Mouse (Mus musculus) liver (tissue): ENCODE measurements around the gene Ift43.

Experiments used
- DNase-seq: peaks from one replicate; pipeline ENCODE4 v3.0.0-alpha.2; 2020; ENCODE audit warnings: mixed read lengths

Gene Ift43

DNA sequence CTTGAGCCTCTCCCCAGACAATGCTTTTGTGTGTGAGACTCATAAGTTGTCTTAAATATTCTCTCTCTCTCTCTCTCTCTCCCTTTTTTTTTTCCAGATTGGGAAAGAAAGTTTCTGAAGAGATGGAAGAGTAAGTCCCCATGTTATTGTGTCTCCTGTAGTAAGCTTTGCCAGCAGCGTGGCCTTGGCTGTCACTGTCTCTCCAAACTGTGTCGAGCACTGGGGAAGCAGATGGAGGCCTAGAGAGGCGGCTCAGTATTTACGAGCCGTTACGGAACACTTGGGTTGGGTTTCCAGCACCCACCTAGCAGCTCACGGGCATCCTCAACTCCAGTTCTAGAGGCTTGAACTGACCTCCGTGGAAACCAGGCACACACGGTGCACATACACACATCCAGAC is 56.4 kb downstream of the Ift43 start:
- no peak for DNase-seq

- no peak for DNase-seq
Observed at GRCm38 (mm10) chr12:86142389-86142788, 60.0 kb downstream of the Ift43 start.

DNA sequence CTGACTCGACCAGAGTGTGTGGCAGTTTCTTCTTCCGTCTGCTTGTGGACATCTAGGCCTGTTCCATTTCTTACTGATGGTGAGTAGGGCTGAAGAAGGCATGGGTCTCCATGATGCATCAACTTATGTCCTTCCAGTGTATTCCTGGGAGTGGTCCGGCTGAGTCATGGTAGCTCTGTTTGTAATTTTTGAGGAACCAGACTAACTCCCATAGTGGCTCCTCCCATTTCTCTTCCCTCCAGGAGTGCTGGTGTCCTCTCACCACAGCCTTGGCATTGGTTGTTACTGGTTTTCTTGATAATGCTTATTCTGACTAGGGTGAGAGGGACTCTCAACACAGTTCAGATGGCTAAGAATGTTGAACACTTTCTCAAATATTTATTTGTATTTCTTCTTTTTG is 63.9 kb downstream of the Ift43 start:
- no peak for DNase-seq

- no peak for DNase-seq
Observed at GRCm38 (mm10) chr12:86148271-86148670, 65.9 kb downstream of the Ift43 start.

- no peak for DNase-seq
Observed at GRCm38 (mm10) chr12:86149087-86149486, 66.7 kb downstream of the Ift43 start.

GRCm38 (mm10) chr12:86151941-86152340 is 69.6 kb downstream of the Ift43 start:
- no peak for DNase-seq

GRCm38 (mm10) chr12:86153213-86153957 is 71.0 kb downstream of the Ift43 start:
- DNase-seq: no peak

- no peak for DNase-seq
Observed at GRCm38 (mm10) chr12:86155176-86155575, 72.8 kb downstream of the Ift43 start.

DNA sequence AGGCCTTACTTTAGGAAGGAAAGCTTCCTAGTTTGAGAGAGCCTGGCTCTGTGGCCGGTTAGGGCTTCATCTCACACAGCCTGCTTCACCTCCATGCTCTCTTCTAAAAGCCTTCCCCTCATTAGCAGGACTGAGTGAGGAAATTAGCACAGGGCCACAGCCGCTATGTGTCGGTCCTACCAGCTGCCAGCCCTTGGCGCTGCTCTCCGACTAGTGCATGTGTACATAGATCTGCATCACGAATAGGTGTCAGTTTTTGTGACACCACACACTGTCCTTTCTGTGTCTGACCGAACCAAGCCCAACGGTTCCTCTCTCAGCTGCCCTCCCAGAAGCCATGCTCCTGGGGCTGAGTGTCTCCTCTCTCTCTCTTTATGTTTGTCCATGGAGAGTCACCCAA is 74.8 kb downstream of the Ift43 start:
- DNase-seq: no peak

GRCm38 (mm10) chr12:86157894-86158444 is 75.6 kb downstream of the Ift43 start:
- no peak for DNase-seq

GRCm38 (mm10) chr12:86158689-86159483 is 76.5 kb downstream of the Ift43 start:
- DNase-seq: no peak

- DNase-seq: no peak
Observed at GRCm38 (mm10) chr12:86161436-86161835, 79.1 kb downstream of the Ift43 start.

GRCm38 (mm10) chr12:86161942-86162341 is 79.6 kb downstream of the Ift43 start:
- no peak for DNase-seq

DNA sequence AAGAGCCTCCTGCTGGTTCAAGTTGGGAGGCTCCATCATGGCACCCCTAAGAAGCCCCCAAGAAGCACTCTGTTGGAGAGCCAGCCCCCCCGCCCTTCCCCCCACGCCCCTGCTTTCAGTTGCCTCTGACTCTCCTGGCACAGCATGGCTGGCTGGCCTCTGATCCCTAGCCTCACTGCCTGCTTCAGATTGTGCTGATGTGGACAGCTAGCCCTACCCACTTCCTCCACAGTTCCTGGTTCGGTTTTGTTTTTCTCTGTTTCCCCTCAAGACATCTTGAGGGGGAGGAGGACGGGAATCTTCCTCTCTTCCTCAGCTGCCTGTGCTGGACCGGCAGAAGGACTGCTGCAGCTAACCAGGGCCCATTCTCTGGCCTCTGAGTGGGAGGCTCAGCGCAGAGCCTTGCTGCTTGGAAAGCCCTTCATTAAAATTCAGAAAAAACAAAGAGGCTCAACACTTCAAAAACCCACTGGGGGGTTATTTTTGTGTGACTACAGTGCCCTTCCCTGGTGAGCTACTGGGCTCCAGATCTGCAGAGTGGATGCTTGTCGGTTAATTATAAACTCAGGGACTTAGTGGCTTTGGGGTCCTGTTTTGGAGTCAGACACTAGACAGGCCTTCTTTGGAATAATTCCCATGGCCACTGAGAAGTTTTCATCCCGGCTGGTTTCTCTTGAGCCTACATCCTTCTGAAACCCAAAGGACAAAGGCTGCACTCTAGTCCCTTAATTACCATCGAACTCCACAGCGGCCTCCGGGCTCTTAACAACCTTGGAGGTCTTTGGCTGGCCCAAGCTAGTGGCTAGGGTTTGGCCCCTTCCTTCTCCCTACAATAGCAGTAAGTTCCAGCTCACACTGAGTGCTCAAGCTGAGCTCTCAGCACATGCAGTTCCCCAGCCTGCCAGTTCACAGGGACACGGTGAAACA is 80.8 kb downstream of the Ift43 start:
- no peak for DNase-seq

- DNase-seq: no peak
Observed at GRCm38 (mm10) chr12:86166244-86166643, 83.9 kb downstream of the Ift43 start.

DNA sequence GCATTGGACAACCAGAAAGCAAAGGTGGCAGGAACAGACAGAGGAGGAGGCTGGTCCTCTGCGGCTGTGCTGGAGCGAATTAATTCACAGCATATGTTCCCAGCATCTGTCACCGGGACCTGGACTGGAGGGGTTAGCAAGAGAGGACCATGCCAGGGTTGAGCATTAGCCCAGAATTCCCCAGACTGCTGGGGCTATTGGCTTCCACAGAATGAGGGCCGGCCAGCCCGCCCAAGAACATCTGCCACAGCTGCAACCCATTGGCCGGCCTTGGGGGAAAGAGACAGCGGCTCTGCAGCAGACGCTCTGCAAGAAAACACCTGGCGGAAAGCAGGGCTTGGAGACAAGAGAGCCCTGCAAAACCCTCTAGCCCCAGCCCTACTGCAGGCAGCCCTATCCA is 84.7 kb downstream of the Ift43 start:
- no peak for DNase-seq

GRCm38 (mm10) chr12:86168712-86169111 is 86.4 kb downstream of the Ift43 start:
- no peak for DNase-seq

DNA sequence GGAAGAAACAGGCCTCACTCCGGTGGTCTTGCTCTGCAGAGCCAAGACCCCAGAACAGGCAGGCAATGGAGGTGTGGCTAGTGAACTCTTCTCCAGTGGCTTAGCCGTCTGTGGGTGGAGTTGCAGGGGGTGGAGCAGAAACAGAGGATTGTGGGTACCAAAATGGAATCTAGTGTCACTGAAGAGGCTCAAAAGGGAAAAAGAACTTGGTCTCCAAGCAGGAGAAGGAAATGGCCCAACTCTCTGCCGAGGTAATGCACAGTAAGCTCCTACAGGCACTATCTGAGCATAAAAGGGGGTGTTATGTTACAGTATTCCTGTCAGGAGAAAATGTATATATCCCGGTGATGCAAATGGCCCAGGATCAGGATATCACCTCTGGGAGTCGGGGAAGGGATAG is 86.9 kb downstream of the Ift43 start:
- no peak for DNase-seq

GRCm38 (mm10) chr12:86173314-86173713 is 91.0 kb downstream of the Ift43 start:
- no peak for DNase-seq

GRCm38 (mm10) chr12:86174369-86174768 is 92.0 kb downstream of the Ift43 start:
- no peak for DNase-seq

- DNase-seq: no peak
Observed at GRCm38 (mm10) chr12:86175476-86175942, 93.2 kb downstream of the Ift43 start.

- no peak for DNase-seq
Observed at GRCm38 (mm10) chr12:86176675-86177339, 94.5 kb downstream of the Ift43 start.
